Mouse (Mus musculus): ENCODE data around the gene Tubd1.

The Tubd1 gene

DNA sequence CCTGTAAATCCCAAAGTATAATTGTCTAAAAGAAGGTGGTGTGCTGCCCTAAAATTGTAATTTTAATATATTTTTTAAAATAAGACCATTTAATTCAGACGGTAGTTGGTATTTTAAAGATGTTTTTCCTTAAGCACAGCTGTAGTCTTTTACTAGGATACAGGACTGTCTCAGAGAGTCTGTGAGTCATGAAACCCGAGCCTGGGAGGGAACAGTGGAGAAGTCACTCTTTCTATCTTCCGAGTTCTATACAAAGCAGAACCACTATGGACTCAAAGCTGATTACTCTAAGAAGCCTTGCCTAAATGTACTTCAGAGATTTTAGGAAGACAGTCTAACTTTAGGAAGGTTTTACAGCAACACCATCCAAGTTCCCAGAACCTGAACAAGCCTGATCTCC is 57.3 kb downstream of the Tubd1 start:
- DNase-seq, result no peak

DNA sequence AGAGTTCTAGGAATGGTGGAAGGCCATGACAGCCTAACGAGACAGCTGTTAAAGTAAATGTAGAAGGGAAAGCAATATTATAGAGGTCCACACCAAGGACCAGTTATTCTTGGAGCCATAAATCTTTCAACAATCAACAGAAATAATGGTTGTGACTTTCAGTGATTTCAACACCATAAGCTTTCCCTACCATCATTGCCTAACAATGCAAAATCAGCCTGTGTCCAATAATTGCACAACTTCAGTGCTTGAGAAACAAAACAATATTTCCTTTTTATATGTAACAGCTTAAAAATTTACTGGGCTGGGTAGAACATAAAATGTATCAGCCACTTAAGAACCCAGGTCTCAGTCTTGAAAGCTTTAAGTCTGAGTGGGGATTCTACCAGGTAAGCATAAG is 58.9 kb downstream of the Tubd1 start:
- DNase-seq, result no peak

DNA sequence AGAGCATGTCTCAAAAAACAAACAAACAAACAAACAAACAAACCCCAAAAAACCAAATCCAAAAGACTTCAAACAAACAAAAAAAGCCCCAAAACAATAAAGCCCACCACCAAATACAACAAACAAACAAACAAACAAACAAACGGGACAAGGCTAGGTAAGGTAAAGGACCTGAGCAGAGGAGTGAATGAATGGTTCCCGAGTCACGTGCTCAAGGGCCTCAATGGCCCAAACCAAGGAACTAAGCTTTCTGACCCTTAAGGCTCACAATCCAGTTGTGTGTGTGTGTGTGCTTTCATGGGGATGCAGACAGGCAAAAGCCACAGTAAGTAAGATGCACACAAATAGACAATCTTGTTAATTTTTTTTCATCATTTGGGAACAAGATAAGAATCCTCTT is 59.5 kb downstream of the Tubd1 start:
- DNase-seq, result no peak

DNA sequence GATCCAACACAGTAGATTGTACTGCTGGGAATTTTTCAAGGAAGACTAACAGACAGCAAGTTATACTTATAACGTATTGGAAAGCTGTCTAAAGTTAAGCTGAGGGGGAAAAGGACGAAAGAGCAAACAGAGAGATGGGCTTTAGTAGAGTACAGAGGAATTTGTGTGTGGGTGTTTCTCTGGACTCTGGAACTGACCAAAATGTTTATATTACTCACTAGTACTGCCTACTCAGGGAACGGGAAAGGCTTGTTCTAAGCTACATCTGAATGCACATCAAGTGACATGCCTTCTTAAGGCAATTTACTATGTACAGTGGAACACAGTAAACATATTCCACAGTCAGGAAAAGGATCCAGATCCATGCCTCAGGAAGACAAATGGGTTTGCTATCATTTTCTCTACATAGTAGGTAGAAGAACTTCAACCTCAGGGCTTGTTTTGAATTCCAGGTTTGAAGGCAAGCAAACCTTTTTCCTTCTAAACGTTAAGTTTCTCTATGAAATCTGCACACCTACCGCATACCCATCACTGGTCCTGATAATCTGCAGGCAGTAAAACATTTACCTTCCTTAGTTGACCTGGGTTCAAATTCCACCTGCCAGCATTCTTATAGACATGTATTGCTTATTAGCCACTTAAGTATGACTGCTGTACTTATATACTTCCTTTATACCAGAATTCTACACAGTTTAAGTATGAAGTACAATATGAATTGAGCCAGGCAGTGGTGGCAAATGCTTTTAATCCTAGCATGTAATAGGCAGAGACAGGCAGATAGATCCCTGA is 60.1 kb downstream of the Tubd1 start:
- no peak for DNase-seq

DNA sequence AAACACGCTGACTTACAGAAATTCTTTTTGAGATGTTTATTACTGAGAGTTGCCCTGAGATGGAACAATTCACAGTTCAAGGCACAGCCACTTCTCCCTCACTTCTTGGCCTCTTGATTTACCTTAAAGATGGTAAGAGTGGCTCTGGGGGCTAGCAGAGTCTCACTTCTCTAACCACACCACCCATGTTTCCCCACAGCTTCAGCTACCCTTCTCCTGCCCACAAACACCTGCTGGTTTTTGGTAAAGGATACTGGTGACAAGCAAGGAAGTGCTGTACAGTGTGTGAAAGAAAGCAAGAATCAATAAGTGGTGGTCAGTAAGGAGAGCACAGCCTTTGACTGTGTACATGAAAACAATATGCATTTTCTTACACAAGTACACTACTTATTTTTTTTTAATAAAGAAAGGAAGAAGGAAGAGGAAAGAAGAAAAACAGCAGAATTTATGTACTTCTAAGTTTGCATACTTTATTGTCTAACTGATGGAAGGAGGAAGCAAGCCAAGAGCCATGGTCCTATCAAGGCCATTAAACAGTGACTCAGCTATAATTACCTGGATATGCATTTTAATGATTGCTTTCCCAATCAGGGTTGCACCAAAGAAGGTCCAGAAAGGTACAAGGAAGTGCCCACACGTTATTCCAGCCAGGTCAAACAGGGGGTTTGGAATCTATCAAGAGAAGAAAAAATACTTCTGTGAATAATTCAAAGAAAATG is 62.0 kb downstream of the Tubd1 start:
- DNase-seq, result no peak

DNA sequence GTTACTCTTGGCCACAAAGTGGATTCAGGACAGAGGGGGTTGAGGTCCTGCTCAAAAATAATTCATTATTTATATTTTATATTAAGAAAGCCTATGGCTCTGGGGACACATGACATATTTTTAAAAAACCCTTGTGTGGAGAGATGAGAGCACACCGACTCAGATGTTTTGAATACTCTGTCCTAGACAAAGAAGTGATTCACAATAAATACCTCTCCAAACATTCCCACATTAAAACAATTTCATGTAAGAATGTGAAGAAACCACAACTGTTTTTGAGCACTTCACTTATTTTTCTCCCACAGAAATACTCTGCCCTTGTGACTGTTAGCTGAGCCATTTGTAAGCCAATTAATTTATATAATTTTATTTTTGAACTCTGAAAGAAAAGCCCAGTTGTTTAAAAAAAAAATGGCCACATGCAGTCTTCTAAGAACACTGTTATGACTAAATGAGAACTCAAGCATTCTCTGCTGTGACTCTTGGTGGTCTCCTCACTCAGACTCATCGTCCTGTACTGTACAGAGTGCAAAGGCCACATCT is 63.1 kb downstream of the Tubd1 start:
- DNase-seq, result no peak

DNA sequence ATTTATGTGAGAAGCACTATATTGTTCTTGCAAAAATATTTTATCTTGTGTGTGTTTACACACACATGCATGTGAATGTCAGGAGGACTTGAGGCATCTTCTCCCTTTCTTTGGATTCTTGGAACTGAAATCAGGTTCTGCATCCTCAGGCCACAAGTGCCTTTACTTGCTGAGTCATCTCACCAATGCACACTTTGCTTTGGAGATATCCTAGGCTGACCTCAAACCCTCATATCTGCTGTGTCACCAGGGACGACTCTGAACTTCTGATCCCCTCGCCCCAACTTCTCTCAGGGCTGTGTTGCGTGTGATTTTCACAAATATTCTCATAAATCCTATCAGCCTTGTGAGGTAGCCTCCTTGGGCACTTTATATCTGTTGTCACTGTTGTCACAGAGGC is 65.4 kb downstream of the Tubd1 start:
- no peak for DNase-seq

DNA sequence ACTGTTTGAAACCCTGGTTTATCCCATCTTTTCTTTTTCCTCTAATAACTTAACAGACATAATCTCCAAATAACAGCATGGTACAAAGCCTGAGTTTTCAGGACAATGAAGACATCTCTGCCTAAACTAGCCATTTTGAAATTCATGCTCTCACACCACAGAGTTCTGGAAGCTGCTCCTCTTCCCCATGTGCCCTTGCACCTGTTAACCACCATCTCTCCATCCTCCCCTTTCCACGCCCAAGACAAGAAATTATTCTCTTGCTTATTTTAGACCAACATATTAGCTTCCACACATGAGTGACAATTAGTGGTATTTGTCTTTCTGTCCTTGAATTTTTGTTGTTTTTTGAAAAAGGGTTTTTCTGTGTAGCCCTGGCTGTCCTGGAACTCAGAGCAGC is 67.2 kb downstream of the Tubd1 start:
- DNase-seq, result no peak

DNA sequence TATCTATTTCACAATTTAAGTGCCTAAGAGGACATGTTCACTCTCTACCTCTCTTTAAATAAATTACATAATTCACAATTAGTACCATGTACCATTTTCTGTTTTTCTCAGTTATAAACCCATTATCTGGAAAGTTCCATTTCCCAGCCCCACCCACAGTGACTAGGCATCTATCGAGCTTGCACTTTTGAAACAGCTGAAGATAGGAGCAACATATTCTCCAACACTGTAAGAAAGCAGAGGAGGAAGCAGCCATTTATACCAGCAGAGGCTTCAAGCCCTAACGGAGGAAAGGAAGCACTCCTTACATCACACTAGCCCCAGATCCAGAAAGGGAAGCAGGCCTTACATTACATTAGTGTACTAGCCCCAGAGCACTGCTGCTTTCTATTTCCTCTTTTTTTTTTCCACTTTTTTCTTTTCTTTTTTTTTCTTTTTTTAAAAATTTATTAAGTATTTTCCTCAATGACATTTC is 69.3 kb downstream of the Tubd1 start:
- DNase-seq, result no peak

DNA sequence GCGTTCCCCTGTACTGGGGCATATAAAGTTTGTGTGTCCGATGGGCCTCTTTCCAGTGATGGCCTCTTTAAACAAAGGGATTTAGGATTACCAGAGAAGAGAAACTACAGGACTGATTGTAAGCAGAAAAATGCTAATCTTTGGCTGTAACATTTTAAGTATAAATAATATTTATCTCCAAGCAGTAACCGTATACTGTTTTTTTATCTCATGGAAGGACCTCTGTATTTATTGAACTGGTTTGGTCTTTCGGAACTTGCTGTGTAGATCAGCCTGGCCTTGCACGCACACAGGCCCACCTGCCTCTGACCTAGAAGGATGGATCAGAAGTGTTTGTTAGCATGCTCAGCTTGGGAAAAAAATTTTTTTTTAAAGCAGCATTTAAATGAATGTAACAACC is 69.8 kb downstream of the Tubd1 start:
- DNase-seq, result no peak
